In genomic region chr2:168579109-168579508, GRCm38 (mm10) we compare ENCODE assay signal across 29 mouse cellular contexts. TPM values are rescaled to one million over a fixed set of nuclear protein-coding genes. Genes with fewer than 3 reads are reported as not detected.
DNase-seq lines count a peak whose midpoint lies in the region; ATAC-seq and TF ChIP-seq lines count a peak whose summit lies in the region.
"Had no signal": no experiment of that assay in that cellular context is flagged by ENCODE, and none has a peak within 500 bp of the region (broad histone marks: within the 10 kb centered on the region; RNA-seq: fewer than 3 reads in every experiment).

No protein-coding gene starts in this region.

- intact Hi-C loops in heart, postnatal 14 days (cut with DNase I) = no loop called here

- no peaks in the 10 kb centered on the region for H3K27me3 ChIP-seq in heart, embryonic 12.5 days (replicated peaks)
- no peaks in the 10 kb centered on the region for H3K27me3 ChIP-seq in limb, embryonic 13.5 days
- peaks cover 12% of the 10 kb centered on the region for H3K27me3 ChIP-seq in liver, embryonic 11.5 days (replicated peaks; ENCODE audit: control insufficient read depth, insufficient read depth, low read length)
- H3K27me3 ChIP-seq: CH12.LX; forebrain, embryonic 15.5 days; intestine, embryonic 15.5 days; limb, embryonic 15.5 days; stomach, embryonic 15.5 days had no signal

- TF ChIP-seq CTCF in bone marrow macrophage, adult 2 months (IDR thresholded peaks at IDR 0.05; ENCODE audit: low read depth, low read length) = no peak

- DNase-seq in heart, postnatal 14 days = no peak
- DNase-seq in liver, embryonic 11.5 days (ENCODE audit: low spot score) = no peak
- DNase-seq in B cell, adult 2 months = no peak
- DNase-seq: adrenal gland, adult 2 months; adrenal gland, postnatal 36 days; cerebellum, adult 8-10 months; cerebellum, postnatal 25 days; kidney, adult 2 months; kidney, postnatal 36 days; lung, embryonic 14.5 days; lung, postnatal 14 days; thymus, adult 18-20 months; thymus, postnatal 25 days had no signal

- H3K9me3 ChIP-seq in heart, embryonic 12.5 days (replicated peaks) = no peaks in the 10 kb centered on the region
- no peaks in the 10 kb centered on the region for H3K9me3 ChIP-seq in limb, embryonic 13.5 days
- no peaks in the 10 kb centered on the region for H3K9me3 ChIP-seq in liver, embryonic 11.5 days (ENCODE audit: control insufficient read depth, low read length)
- H3K9me3 ChIP-seq: embryonic facial prominence, embryonic 12.5 days; forebrain, embryonic 15.5 days; hindbrain, embryonic 12.5 days; intestine, embryonic 15.5 days; limb, embryonic 15.5 days; liver, embryonic 15.5 days; megakaryocyte, embryonic 14.5 days; midbrain, embryonic 13.5 days; stomach, embryonic 15.5 days had no signal

- H3K36me3 ChIP-seq in heart, embryonic 12.5 days = no peaks in the 10 kb centered on the region
- no peaks in the 10 kb centered on the region for H3K36me3 ChIP-seq in limb, embryonic 13.5 days
- no peaks in the 10 kb centered on the region for H3K36me3 ChIP-seq in liver, embryonic 11.5 days (ENCODE audit: control insufficient read depth, insufficient read depth, low read length)
- H3K36me3 ChIP-seq: embryonic facial prominence, embryonic 12.5 days; forebrain, embryonic 15.5 days; hindbrain, embryonic 12.5 days; intestine, embryonic 15.5 days; limb, embryonic 15.5 days; liver, embryonic 15.5 days; midbrain, embryonic 13.5 days; stomach, embryonic 15.5 days had no signal

- 76% methylated on average over 3 of the region's 3 CpGs for WGBS in heart, embryonic 12.5 days
- 89% methylated on average over 3 of the region's 3 CpGs for WGBS in limb, embryonic 13.5 days
- WGBS in liver, embryonic 11.5 days = 45% methylated on average over 3 of the region's 3 CpGs

- no peak overlapping the region for H3K9ac ChIP-seq in heart, embryonic 12.5 days
- H3K9ac ChIP-seq in limb, embryonic 13.5 days = no peak overlapping the region
- no peak overlapping the region for H3K9ac ChIP-seq in liver, embryonic 11.5 days (ENCODE audit: low read depth, low read length)
- H3K9ac ChIP-seq: embryonic facial prominence, embryonic 12.5 days; forebrain, embryonic 15.5 days; hindbrain, embryonic 12.5 days; intestine, embryonic 15.5 days; limb, embryonic 15.5 days; liver, embryonic 15.5 days; lung, embryonic 14.5 days; midbrain, embryonic 13.5 days; stomach, embryonic 15.5 days had no signal

- no peak for ATAC-seq in heart, embryonic 12.5 days (ENCODE audit: insufficient number of reproducible peaks, low FRiP score)
- no peak for ATAC-seq in limb, embryonic 13.5 days (ENCODE audit: low FRiP score, low read depth)
- ATAC-seq in liver, embryonic 11.5 days (replicated peaks; ENCODE audit: low FRiP score) = no peak
- ATAC-seq: activated CD4-positive, CD25-positive, alpha-beta regulatory T cell, adult 4 months; forebrain, embryonic 15.5 days; hindbrain, postnatal 0 days; intestine, embryonic 15.5 days; midbrain, embryonic 13.5 days had no signal

- 0 out of 2 replicates have a peak overlapping the region, but pooled peaks have one; percentile 11 for H3K27ac ChIP-seq in heart, embryonic 12.5 days (ENCODE audit: poor library complexity, severe bottlenecking)
- peak overlapping the region; percentile 99 for H3K27ac ChIP-seq in bone marrow macrophage, adult 2 months (ENCODE audit: insufficient read depth, low read depth, low read length)
- peak overlapping the region; percentile 73 for H3K27ac ChIP-seq in brown adipose tissue, adult 24 weeks (replicated peaks; ENCODE audit: low read depth, low read length)
- peak overlapping the region; percentile 33; the same call in 1 of the 2 replicates for H3K27ac ChIP-seq in limb, embryonic 13.5 days
- H3K27ac ChIP-seq in liver, embryonic 11.5 days (ENCODE audit: low read depth, low read length) = no peak overlapping the region
- H3K27ac ChIP-seq: embryonic facial prominence, embryonic 12.5 days; forebrain, embryonic 15.5 days; hindbrain, embryonic 12.5 days; hindbrain, postnatal 0 days; liver, embryonic 15.5 days; midbrain, embryonic 13.5 days had no signal

- no peak overlapping the region for H3K4me3 ChIP-seq in heart, embryonic 12.5 days
- peak overlapping the region; percentile 21; the same call in 1 of the 2 replicates for H3K4me3 ChIP-seq in bone marrow macrophage, adult 2 months (ENCODE audit: insufficient read depth, low read length)
- no peak overlapping the region for H3K4me3 ChIP-seq in brown adipose tissue, adult 24 weeks (ENCODE audit: insufficient read depth, low read depth, low read length)
- no peak overlapping the region for H3K4me3 ChIP-seq in limb, embryonic 13.5 days
- H3K4me3 ChIP-seq in liver, embryonic 11.5 days (ENCODE audit: low read depth, low read length) = no peak overlapping the region
- H3K4me3 ChIP-seq: embryonic facial prominence, embryonic 12.5 days; forebrain, embryonic 15.5 days; hindbrain, embryonic 12.5 days; intestine, embryonic 15.5 days; limb, embryonic 15.5 days; liver, embryonic 15.5 days; megakaryocyte, embryonic 14.5 days; midbrain, embryonic 13.5 days; stomach, embryonic 15.5 days had no signal

- no peak overlapping the region for H3K4me2 ChIP-seq in heart, embryonic 12.5 days
- H3K4me2 ChIP-seq in limb, embryonic 13.5 days (replicated peaks) = no peak overlapping the region
- H3K4me2 ChIP-seq in liver, embryonic 11.5 days = no peak overlapping the region
- H3K4me2 ChIP-seq: embryonic facial prominence, embryonic 12.5 days; forebrain, embryonic 15.5 days; hindbrain, embryonic 12.5 days; intestine, embryonic 15.5 days; limb, embryonic 15.5 days; liver, embryonic 15.5 days; lung, embryonic 14.5 days; midbrain, embryonic 13.5 days; stomach, embryonic 15.5 days had no signal

- H3K4me1 ChIP-seq in heart, embryonic 12.5 days (replicated peaks) = peaks cover 82% of the 10 kb centered on the region
- H3K4me1 ChIP-seq in bone marrow macrophage, adult 2 months (ENCODE audit: control insufficient read depth, insufficient read depth, low read length) = peaks cover 92% of the 10 kb centered on the region
- no peaks in the 10 kb centered on the region for H3K4me1 ChIP-seq in brown adipose tissue, adult 24 weeks (ENCODE audit: control insufficient read depth, insufficient read depth, insufficient read length, low read length)
- H3K4me1 ChIP-seq in limb, embryonic 13.5 days = peaks cover 91% of the 10 kb centered on the region
- H3K4me1 ChIP-seq in liver, embryonic 11.5 days (replicated peaks; ENCODE audit: control insufficient read depth, insufficient read depth, low read length) = peaks cover 19% of the 10 kb centered on the region
- H3K4me1 ChIP-seq: liver, embryonic 15.5 days had no signal

- TF ChIP-seq POLR2A in bone marrow macrophage, adult 2 months (IDR thresholded peaks at IDR 0.05; ENCODE audit: borderline replicate concordance, low read depth, low read length) = no peak

RNA-seq across cellular contexts. Expression of gene Nfatc2, which starts 22.3 kb away (rescaled TPM):
- polyA plus RNA-seq in heart, embryonic 12.5 days (2016; fragmentation: Nextera tagmentation; extraction: Ambion mirVana) = 9.9 and 12.5 TPM in 2 replicates
- 10 to 100 TPM; 15.9 to 17.8 TPM for total RNA-seq in heart, postnatal 14 days (2021)
- 49.4 and 61.9 TPM in 2 replicates for polyA plus RNA-seq in bone marrow macrophage, adult 2 months (2012; ENCODE audit: insufficient read depth, insufficient read length, missing spikeins)
- polyA plus RNA-seq in brown adipose tissue, adult 24 weeks (2012; ENCODE audit: insufficient read depth, insufficient read length, missing spikeins) = 0.91 and 1.3 TPM in 2 replicates
- polyA plus RNA-seq in limb, embryonic 13.5 days (2015; fragmentation: Nextera tagmentation; extraction: Ambion mirVana) = 6.3 and 7.3 TPM in 2 replicates
- polyA plus RNA-seq in liver, embryonic 11.5 days (2014; fragmentation: Nextera tagmentation; extraction: Ambion mirVana) = 0.77 TPM in 2 replicates
